Mouse (Mus musculus): ENCODE results near the gene Git2.

GRCm38 (mm10) chr5:114722846-114723245 lies 52.5 kb downstream of the Git2 start:
- no peak for TF ChIP-seq CTCF (IDR thresholded peaks at IDR 0.05; ENCODE audit: low read depth)
- TF ChIP-seq EP300 (IDR thresholded peaks at IDR 0.05; ENCODE audit: low read depth) = no peak
